Mouse (Mus musculus) kidney, adult 2 months (tissue): ENCODE data around the gene Sox13.

Experiments
- CTCF ChIP-seq: fragments of 200-500 bp; conservative IDR thresholded peaks from 2 replicates; pipeline ENCODE4 v1.5.1; 2011; ENCODE audit warnings: low read depth, mild to moderate bottlenecking, control low read depth, low read length, moderate library complexity, mixed read lengths; ENCODE audit not compliant: insufficient read depth, insufficient read length
- POLR2A ChIP-seq: fragments of 200-500 bp; IDR thresholded peaks from one replicate; pipeline ENCODE4 v1.6.1; 2011; ENCODE audit warnings: low read depth, low read length, control low read depth

DNA sequence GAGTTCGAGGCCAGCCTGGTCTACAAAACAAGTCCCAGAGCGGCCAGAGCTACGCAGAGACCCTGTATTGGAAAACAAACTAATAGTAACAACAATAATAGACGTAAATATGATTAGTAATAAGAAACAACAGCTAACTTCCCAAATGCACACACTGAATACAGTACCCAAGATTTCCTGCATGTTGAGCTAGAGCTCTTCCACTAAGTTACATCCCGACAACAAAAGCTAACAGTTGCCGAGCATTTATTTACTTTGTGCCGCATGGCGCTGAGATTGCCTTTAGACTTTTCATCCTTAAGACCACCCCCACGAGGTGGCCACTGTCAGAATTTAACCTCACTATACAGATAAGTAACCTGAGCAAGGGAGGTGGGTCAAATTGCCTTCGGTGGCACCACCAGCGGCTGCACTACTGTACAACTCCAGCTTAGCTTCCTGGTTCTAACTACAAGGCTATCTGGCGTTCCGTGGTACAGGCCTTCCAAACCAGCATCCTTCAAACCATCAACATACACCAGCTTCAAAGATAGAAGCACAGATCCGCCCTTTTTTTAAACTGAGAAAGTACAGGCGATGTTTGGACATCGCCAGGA, 2.1 kb downstream of the Sox13 start:
- no peak for TF ChIP-seq CTCF
- no peak for TF ChIP-seq POLR2A
